Mouse (Mus musculus) urinary bladder, adult 18-20 months (tissue): ENCODE data around the gene Pex14.

Source experiments
- DNase-seq, 2 experiments: peaks; one replicate each; pipeline ENCODE4 v3.0.0; 2022; ENCODE audit warnings: low spot score in 2 of 2, mixed read lengths in 2 of 2

The Pex14 gene

GRCm38 (mm10) chr4:148952328-148953222 is 147.1 kb downstream of the Pex14 start:
- no peak for DNase-seq

DNA sequence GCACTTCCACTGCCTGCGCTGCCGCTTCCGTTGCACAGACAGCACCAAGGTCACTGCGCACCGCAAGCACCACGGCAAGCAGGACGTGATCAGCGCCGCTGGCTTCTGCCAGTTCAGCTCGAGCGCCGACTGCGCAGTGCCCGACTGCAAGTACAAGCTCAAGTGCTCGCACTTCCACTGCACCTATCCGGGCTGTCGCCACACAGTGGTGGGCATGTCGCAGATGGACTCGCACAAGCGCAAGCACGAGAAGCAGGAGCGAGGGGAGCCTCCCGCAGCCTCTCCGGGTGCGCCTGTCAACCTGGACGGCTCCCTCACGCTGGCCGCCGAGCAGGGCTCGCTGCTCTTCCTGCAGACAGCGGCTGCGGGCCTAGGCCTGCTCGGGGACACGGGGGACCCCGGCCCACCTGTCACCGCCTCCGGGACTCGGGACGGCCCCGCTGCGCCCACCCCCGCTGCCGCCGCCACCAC is 147.8 kb downstream of the Pex14 start:
- no peak for DNase-seq

- no peak for DNase-seq
Observed at GRCm38 (mm10) chr4:148950932-148951650, 148.6 kb downstream of the Pex14 start.

GRCm38 (mm10) chr4:148950487-148950886 is 149.2 kb downstream of the Pex14 start:
- no peak for DNase-seq

DNA sequence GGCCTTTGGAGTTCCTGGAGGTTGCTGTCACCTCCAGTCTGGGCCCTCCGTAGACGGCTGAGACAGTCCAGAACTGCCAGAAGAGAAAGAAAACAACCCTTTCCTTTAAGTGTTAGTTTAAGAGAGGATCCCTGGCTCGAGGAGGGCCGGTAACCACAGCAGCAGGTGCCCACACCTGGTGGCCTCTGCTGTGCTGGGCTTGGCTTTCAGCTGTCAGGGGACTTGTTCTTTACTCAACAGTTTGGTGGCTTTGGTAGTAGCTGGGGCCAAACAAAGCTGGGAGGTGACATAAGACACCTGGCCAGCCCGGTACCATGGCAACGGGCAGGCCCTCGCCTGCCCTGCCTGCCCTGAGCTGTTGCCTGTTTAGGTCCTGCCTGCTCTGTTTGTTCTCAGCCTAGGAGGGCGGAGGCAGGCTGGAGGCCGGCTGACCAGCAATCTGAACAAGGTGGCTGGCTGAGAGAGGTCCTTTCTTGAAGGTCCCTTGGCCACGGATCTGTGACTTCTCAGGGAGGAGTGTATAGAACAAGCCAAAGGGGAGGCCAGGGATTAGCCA is 151.8 kb downstream of the Pex14 start:
- peak; percentile 71 to 81 for DNase-seq

DNA sequence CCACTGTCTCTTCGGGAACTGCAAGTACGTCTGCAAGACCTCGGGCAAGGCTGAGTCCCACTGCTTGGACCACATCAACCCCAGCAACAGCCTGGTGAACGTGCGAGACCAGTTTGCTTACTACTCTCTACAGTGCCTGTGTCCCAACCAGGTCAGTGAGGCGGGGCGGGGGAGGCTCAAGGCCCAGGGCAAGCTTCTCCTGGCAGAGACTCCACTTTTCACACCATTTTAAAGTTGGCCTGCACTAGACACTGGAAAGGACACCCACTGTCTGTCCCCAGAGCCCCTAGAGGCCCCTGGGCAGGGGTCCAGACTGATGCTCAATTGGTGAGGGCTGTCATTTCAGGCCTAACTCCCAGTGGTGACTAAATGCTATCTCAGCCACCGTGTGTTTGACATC is 153.6 kb downstream of the Pex14 start:
- DNase-seq, result no peak

GRCm38 (mm10) chr4:148945476-148945881 is 154.2 kb downstream of the Pex14 start:
- DNase-seq, result peak; percentile 39 to 41

DNA sequence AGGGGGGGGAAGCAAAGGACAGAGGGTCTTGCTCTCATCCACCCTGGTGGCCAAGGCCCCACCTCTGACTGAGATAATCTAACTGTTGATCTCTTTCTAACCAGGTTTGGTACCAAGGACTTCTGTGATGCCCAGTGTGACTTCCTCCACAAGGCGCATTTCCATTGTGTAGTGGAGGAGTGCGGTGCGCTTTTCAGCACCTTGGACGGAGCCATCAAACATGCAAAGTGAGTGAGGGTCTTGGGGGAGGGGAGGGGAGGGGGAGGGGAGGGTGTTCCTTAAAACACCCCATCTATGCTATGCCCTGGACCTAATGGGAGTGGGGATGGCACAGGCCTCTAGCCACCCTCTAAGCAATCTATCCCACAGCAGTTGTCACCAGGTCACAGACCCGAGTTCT is 156.6 kb downstream of the Pex14 start:
- no peak for DNase-seq

DNA sequence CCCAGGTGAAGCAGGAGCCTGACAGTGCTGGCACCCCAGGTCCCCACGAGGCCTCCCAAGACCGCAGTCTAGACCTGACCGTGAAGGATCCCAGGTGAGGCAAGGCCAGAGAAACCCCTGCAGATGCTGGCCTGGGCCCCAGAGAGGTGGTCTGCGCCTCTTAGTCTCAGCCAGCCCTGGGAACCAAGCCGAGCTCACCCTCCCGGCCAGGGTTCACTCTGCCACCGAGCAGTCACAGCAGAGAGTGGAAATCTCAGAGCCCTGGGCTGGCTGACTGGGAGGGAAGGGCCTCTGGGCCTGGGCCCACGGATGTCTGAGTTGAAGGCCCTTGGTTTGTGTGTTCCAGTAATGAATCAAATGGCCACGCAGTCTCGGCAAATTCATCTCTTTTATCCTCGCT is 158.4 kb downstream of the Pex14 start:
- DNase-seq, result no peak

DNA sequence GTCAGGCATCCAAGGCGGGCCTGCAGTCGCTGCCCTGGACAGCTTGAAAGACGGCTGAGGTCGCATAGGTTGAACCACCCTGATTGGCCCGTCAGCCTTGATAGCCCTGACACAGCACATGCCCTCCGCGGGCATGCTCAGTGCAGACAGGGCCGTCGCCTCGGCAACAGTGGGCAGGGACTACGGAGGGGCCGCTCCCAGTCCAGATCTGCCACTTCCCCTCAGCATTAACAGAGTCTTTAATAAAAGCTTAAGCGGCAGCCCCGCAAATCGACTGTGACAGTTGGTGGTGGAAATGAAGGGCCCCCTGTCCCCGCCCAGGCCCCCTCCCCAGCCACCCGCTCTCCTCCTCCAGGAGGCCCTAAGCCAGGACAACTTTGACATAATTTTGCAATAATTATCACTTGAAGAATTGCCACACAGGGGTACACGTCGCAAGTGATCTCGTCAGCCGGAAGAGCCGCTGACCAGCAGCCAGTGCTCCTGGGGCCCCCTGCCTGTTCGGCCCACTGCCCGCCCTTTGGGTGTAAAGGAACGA is 158.9 kb downstream of the Pex14 start:
- DNase-seq, result peak; percentile 64 to 70

- no peak for DNase-seq
Observed at GRCm38 (mm10) chr4:148938546-148938945, 161.1 kb downstream of the Pex14 start.

GRCm38 (mm10) chr4:148936727-148937126 is 162.9 kb downstream of the Pex14 start:
- DNase-seq, result no peak

DNA sequence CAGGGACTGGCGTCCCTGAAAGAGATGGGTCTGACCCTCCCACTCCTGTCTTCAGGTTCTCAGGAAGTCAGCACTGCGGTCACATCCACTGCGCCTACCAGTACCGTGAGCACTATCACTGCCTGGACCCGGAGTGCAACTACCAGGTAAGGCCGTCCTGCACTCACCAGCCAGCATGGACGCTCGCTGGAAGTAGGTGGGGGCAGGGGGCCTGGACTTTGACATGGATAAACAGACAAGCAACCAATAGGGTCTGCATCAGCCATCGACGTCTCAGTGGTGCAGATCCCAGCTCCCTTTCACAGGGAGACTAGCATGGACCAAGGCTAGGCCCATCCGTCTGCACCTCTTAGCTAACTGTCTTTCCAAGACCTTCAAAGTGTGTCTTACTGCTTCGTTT is 163.6 kb downstream of the Pex14 start:
- DNase-seq, result no peak

- peak; percentile 27 to 33 for DNase-seq
Observed at GRCm38 (mm10) chr4:148935211-148935610, 164.5 kb downstream of the Pex14 start.

DNA sequence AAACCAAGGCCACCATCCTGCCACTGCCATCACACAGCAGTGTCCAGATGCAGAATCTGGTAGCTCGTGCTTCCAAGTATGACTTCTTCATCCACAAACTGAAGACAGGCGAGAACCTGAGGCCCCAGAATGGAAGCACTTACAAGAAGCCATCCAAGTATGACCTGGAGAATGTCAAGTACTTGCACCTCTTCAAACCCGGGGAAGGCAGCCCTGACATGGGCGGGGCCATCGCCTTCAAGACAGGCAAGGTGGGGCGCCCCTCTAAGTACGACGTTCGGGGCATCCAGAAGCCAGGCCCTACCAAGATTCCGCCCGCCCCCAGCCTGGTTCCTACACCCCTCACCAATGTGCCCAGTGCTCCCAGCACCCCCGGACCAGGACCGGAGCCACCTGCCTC is 166.6 kb downstream of the Pex14 start:
- DNase-seq, result no peak

DNA sequence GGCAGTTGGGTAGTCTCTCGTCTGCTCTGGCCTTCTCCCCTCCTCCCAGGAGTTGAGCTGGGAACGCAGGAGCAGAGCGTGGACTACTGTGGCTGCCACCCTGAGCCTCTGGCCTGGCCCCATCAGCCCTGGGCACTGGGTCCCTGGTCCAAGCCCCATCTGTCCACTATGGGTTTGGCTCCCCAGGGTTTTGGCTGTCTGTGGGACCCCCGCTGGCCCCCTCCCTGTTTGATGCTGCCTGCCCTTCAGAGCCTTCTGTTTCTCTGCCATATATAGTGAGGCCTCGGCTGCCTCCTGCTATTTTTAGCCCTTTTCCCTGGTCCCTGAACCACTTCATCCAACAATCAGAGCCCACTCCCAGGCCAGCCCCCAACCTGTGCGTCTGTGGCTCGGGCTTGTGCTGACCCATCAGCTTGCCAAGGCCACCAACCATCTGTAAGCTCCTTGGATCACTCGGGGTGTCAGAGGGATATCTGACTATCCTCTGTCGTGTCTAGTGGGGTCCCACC is 168.9 kb downstream of the Pex14 start:
- DNase-seq, result no peak

GRCm38 (mm10) chr4:148928876-148929275 is 170.8 kb downstream of the Pex14 start:
- DNase-seq, result no peak

DNA sequence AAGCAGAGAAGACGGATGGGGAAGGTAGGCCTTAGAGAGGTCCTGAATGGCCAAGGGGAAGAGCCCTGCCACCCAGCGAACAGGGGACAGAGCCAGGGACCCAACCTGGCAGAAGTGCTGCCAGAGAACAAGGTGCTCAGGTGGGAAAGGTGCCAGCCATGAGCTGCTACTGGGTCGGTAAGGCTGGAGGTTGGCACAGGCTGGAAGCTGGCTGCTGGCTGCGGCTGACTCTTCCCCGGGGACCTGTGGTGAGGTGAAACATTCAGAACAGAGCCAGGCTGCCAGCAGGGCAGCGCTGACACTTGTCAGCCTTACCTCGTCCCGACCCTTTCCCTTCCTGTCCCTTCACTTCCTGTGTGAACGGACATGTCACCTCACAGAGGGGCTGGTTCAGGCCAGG is 171.4 kb downstream of the Pex14 start:
- no peak for DNase-seq

- no peak for DNase-seq
Observed at GRCm38 (mm10) chr4:148926459-148926858, 173.2 kb downstream of the Pex14 start.

GRCm38 (mm10) chr4:148925589-148926359 is 173.9 kb downstream of the Pex14 start:
- DNase-seq, result no peak

DNA sequence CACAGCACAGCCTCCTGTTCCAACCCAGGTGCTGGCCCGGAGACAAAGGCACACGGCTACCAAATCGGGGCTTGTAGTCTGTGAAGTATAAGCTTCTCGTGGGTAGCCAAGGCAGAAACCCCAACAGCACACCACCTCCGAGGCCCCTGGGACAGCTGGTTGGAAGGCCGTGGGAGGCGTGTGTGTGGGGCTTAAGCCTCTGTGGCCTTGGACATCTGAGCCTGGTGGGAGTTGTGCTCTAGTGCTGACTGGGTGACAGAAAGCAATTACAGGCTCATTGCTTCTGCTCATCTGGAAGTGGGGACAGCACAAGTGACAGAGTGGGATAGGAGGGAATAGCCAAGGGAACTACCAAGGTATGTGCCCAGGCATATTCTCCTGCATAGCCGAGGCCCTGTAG is 175.7 kb downstream of the Pex14 start:
- no peak for DNase-seq
